Mouse (Mus musculus): ENCODE measurements around the gene Pnp. TPM values are rescaled to one million over a fixed set of nuclear protein-coding genes. Genes with fewer than 3 reads are reported as not detected.
"Not testable (repeated sequence)": the region's sequence is repeated elsewhere in the genome, so short reads cannot be mapped to it uniquely, and the experiment has no call there.

Gene Pnp
- polyA plus RNA-seq, 1 experiment from 2014 or later: 24.6 TPM

- H3K4me1 ChIP-seq (ENCODE audit: control insufficient read depth, insufficient read depth, low read length); H3K27me3 ChIP-seq (ENCODE audit: control insufficient read depth, insufficient read depth, low read length); H3K27ac ChIP-seq (replicated peaks; ENCODE audit: low read depth, low read length); DNase-seq; H3K9ac ChIP-seq (replicated peaks; ENCODE audit: low read length); H3K9me3 ChIP-seq (ENCODE audit: control insufficient read depth, low read length); H3K4me3 ChIP-seq (replicated peaks; ENCODE audit: low read depth, low read length); H3K36me3 ChIP-seq (ENCODE audit: control insufficient read depth, insufficient read depth, low read length); H3K4me2 ChIP-seq (ENCODE audit: low read length); ATAC-seq (ENCODE audit: low FRiP score, low TSS enrichment): not testable (repeated sequence)
- 92% methylated on average over 5 of the region's 5 CpGs for WGBS
Observed at GRCm38 (mm10) chr14:50958289-50958995, 27.6 kb downstream of the Pnp start.

- 45% methylated on average over 5 of the region's 5 CpGs for WGBS
- Histone ChIP-seq H3K4me1 (ENCODE audit: control insufficient read depth, insufficient read depth, low read length) (no peaks in the 10 kb centered on the region), H3K27me3 (ENCODE audit: control insufficient read depth, insufficient read depth, low read length) (no peaks in the 10 kb centered on the region), H3K4me3 (replicated peaks; ENCODE audit: low read depth, low read length) (no peak overlapping the region), H3K36me3 (ENCODE audit: control insufficient read depth, insufficient read depth, low read length) (no peaks in the 10 kb centered on the region), H3K9ac (replicated peaks; ENCODE audit: low read length) (no peak overlapping the region), H3K27ac (replicated peaks; ENCODE audit: low read depth, low read length) (no peak overlapping the region), H3K4me2 (ENCODE audit: low read length) (no peak overlapping the region), H3K9me3 (ENCODE audit: control insufficient read depth, low read length) (no peaks in the 10 kb centered on the region)
- DNase-seq: no peak
- ATAC-seq (ENCODE audit: low FRiP score, low TSS enrichment): no peak
Observed at GRCm38 (mm10) chr14:50968216-50968980, 37.5 kb downstream of the Pnp start.

GRCm38 (mm10) chr14:50969041-50969440, 38.2 kb downstream of the Pnp start:
- WGBS: 10% methylated on average over 1 of the region's 1 CpGs
- Histone ChIP-seq H3K36me3 (ENCODE audit: control insufficient read depth, insufficient read depth, low read length) (no peaks in the 10 kb centered on the region), H3K4me1 (ENCODE audit: control insufficient read depth, insufficient read depth, low read length) (no peaks in the 10 kb centered on the region), H3K9ac (replicated peaks; ENCODE audit: low read length) (no peak overlapping the region), H3K4me3 (replicated peaks; ENCODE audit: low read depth, low read length) (no peak overlapping the region), H3K27ac (replicated peaks; ENCODE audit: low read depth, low read length) (no peak overlapping the region), H3K9me3 (ENCODE audit: control insufficient read depth, low read length) (no peaks in the 10 kb centered on the region), H3K27me3 (ENCODE audit: control insufficient read depth, insufficient read depth, low read length) (no peaks in the 10 kb centered on the region), H3K4me2 (ENCODE audit: low read length) (peak overlapping the region; percentile 7; the same call in 1 of the 2 replicates)
- ATAC-seq (ENCODE audit: low FRiP score, low TSS enrichment): no peak
- DNase-seq: peak; percentile 11

- H3K9me3 ChIP-seq (ENCODE audit: control insufficient read depth, low read length): no peaks in the 10 kb centered on the region
- WGBS: 10% methylated on average over 12 of the region's 12 CpGs
- H3K27me3 ChIP-seq (ENCODE audit: control insufficient read depth, insufficient read depth, low read length): no peaks in the 10 kb centered on the region
- ATAC-seq (ENCODE audit: low FRiP score, low TSS enrichment): 0 out of 2 replicates have a peak, but pooled peaks have one; percentile 24
- DNase-seq: peak; percentile 58
- H3K27ac ChIP-seq (replicated peaks; ENCODE audit: low read depth, low read length): peak overlapping the region; percentile 10
- no peaks in the 10 kb centered on the region for H3K36me3 ChIP-seq (ENCODE audit: control insufficient read depth, insufficient read depth, low read length)
- H3K4me2 ChIP-seq (ENCODE audit: low read length): peak overlapping the region; percentile 7; the same call in 1 of the 2 replicates
- no peak overlapping the region for H3K4me3 ChIP-seq (replicated peaks; ENCODE audit: low read depth, low read length)
- H3K4me1 ChIP-seq (ENCODE audit: control insufficient read depth, insufficient read depth, low read length): no peaks in the 10 kb centered on the region
- no peak overlapping the region for H3K9ac ChIP-seq (replicated peaks; ENCODE audit: low read length)
Observed at GRCm38 (mm10) chr14:50969558-50970544, 39.0 kb downstream of the Pnp start.

GRCm38 (mm10) chr14:50970822-50971221, 39.9 kb downstream of the Pnp start:
- H3K36me3 ChIP-seq (ENCODE audit: control insufficient read depth, insufficient read depth, low read length): no peaks in the 10 kb centered on the region
- no peak overlapping the region for H3K4me3 ChIP-seq (replicated peaks; ENCODE audit: low read depth, low read length)
- no peaks in the 10 kb centered on the region for H3K9me3 ChIP-seq (ENCODE audit: control insufficient read depth, low read length)
- DNase-seq (no peak), ATAC-seq (ENCODE audit: low FRiP score, low TSS enrichment) (no peak)
- no peaks in the 10 kb centered on the region for H3K27me3 ChIP-seq (ENCODE audit: control insufficient read depth, insufficient read depth, low read length)
- H3K9ac ChIP-seq (replicated peaks; ENCODE audit: low read length): no peak overlapping the region
- 91% methylated on average over 1 of the region's 1 CpGs for WGBS
- H3K4me1 ChIP-seq (ENCODE audit: control insufficient read depth, insufficient read depth, low read length): no peaks in the 10 kb centered on the region
- no peak overlapping the region for H3K27ac ChIP-seq (replicated peaks; ENCODE audit: low read depth, low read length)
- H3K4me2 ChIP-seq (ENCODE audit: low read length): no peak overlapping the region

- not testable (repeated sequence) for H3K9me3 ChIP-seq (ENCODE audit: control insufficient read depth, low read length); H3K36me3 ChIP-seq (ENCODE audit: control insufficient read depth, insufficient read depth, low read length); H3K4me2 ChIP-seq (ENCODE audit: low read length); H3K27ac ChIP-seq (replicated peaks; ENCODE audit: low read depth, low read length); DNase-seq; H3K9ac ChIP-seq (replicated peaks; ENCODE audit: low read length); ATAC-seq (ENCODE audit: low FRiP score, low TSS enrichment); H3K27me3 ChIP-seq (ENCODE audit: control insufficient read depth, insufficient read depth, low read length); H3K4me1 ChIP-seq (ENCODE audit: control insufficient read depth, insufficient read depth, low read length); H3K4me3 ChIP-seq (replicated peaks; ENCODE audit: low read depth, low read length)
- WGBS: 91% methylated on average over 5 of the region's 5 CpGs
Observed at GRCm38 (mm10) chr14:50973054-50973453, 42.2 kb downstream of the Pnp start.

- no peak overlapping the region for H3K4me3 ChIP-seq (replicated peaks; ENCODE audit: low read depth, low read length)
- DNase-seq (no peak), ATAC-seq (ENCODE audit: low FRiP score, low TSS enrichment) (no peak)
- no peak overlapping the region for H3K27ac ChIP-seq (replicated peaks; ENCODE audit: low read depth, low read length)
- 47% methylated on average over 4 of the region's 4 CpGs for WGBS
- H3K9ac ChIP-seq (replicated peaks; ENCODE audit: low read length): no peak overlapping the region
- no peaks in the 10 kb centered on the region for H3K36me3 ChIP-seq (ENCODE audit: control insufficient read depth, insufficient read depth, low read length)
- no peak overlapping the region for H3K4me2 ChIP-seq (ENCODE audit: low read length)
- H3K9me3 ChIP-seq (ENCODE audit: control insufficient read depth, low read length): no peaks in the 10 kb centered on the region
- no peaks in the 10 kb centered on the region for H3K27me3 ChIP-seq (ENCODE audit: control insufficient read depth, insufficient read depth, low read length)
- no peaks in the 10 kb centered on the region for H3K4me1 ChIP-seq (ENCODE audit: control insufficient read depth, insufficient read depth, low read length)
Observed at GRCm38 (mm10) chr14:50973700-50974099, 42.8 kb downstream of the Pnp start.

- DNase-seq (no peak), ATAC-seq (ENCODE audit: low FRiP score, low TSS enrichment) (no peak)
- Histone ChIP-seq H3K4me1 (ENCODE audit: control insufficient read depth, insufficient read depth, low read length) (no peaks in the 10 kb centered on the region), H3K36me3 (ENCODE audit: control insufficient read depth, insufficient read depth, low read length) (no peaks in the 10 kb centered on the region), H3K4me3 (replicated peaks; ENCODE audit: low read depth, low read length) (no peak overlapping the region), H3K9me3 (ENCODE audit: control insufficient read depth, low read length) (no peaks in the 10 kb centered on the region), H3K9ac (replicated peaks; ENCODE audit: low read length) (no peak overlapping the region), H3K27ac (replicated peaks; ENCODE audit: low read depth, low read length) (no peak overlapping the region), H3K4me2 (ENCODE audit: low read length) (no peak overlapping the region), H3K27me3 (ENCODE audit: control insufficient read depth, insufficient read depth, low read length) (no peaks in the 10 kb centered on the region)
- WGBS: 52% methylated on average over 5 of the region's 5 CpGs
Observed at GRCm38 (mm10) chr14:50975001-50975400, 44.1 kb downstream of the Pnp start.
